Mouse (Mus musculus): ENCODE measurements around the gene Rnaseh2a.

GRCm38 (mm10) chr8:84980622-84981358, 11.2 kb upstream of the Rnaseh2a start:
- TF ChIP-seq CTCF (IDR thresholded peaks at IDR 0.05; ENCODE audit: borderline replicate concordance, insufficient read depth, low read length) (no peak), POLR2A (IDR thresholded peaks at IDR 0.05; ENCODE audit: low read depth, low read length) (peak; percentile 41; the same call in 1 of the 2 replicates)

Data from embryonic fibroblast, embryonic 13.5 days (primary cell).